Mouse (Mus musculus) heart, adult 2 months (tissue): ENCODE measurements around the gene Gabbr2.

Experiments
- CTCF ChIP-seq: fragments of 200-600 bp; IDR thresholded peaks from 2 replicates; pipeline ENCODE4 v1.8.1; 2022; ENCODE audit warnings: antibody characterized with exemption, mild to moderate bottlenecking, moderate library complexity
- EP300 ChIP-seq: fragments of 200-500 bp; IDR thresholded peaks from 2 replicates; pipeline ENCODE4 v1.6.1; 2011; ENCODE audit warnings: low read depth, low read length, control low read depth; ENCODE audit not compliant: insufficient read depth
- POLR2A ChIP-seq: fragments of 200-500 bp; IDR thresholded peaks from 2 replicates; pipeline ENCODE4 v1.6.1; 2011; ENCODE audit warnings: mild to moderate bottlenecking, low read depth, low read length, control low read depth; ENCODE audit not compliant: insufficient read depth

- TF ChIP-seq EP300 (no peak), POLR2A (no peak), CTCF (no peak)
Measured at GRCm38 (mm10) chr4:46953021-46953420, 38.7 kb downstream of the Gabbr2 start.
